Mouse (Mus musculus): Measurements from ENCODE around the gene Fam177a.
"Not testable (repeated sequence)": the region's sequence is repeated elsewhere in the genome, so short reads cannot be mapped to it uniquely, and the experiment has no call there.

- not testable (repeated sequence) for TF ChIP-seq POLR2A (IDR thresholded peaks at IDR 0.05; ENCODE audit: extremely low read depth, insufficient read depth, low read length); CTCF (IDR thresholded peaks at IDR 0.05; ENCODE audit: low read depth, low read length)
Observed at GRCm38 (mm10) chr12:55080601-55080942, 43.7 kb upstream of the Fam177a start.

Measured in liver, adult 2 months (tissue).